Mouse (Mus musculus) myocyte (in vitro differentiated cells): ENCODE data around the gene Syt2.

Experiments used
- CEBPB ChIP-seq: IDR thresholded peaks from 2 replicates; pipeline ENCODE4 v1.6.1; 2011; ENCODE audit warnings: mild to moderate bottlenecking, moderate library complexity; ENCODE audit not compliant: poor library complexity, insufficient read depth, severe bottlenecking
- E2F4 ChIP-seq: IDR thresholded peaks from one replicate; pipeline ENCODE4 v1.6.1; 2011; ENCODE audit warnings: mild to moderate bottlenecking, control low read depth, moderate library complexity; ENCODE audit not compliant: insufficient read depth
- MYOD1 ChIP-seq, 3 experiments: IDR thresholded peaks; one replicate each; pipeline ENCODE4 v1.6.1; 2011; ENCODE audit warnings: control low read depth in 2 of 3, low read depth in 2 of 3, mild to moderate bottlenecking in 2 of 3, moderate library complexity in 1 of 3; ENCODE audit not compliant: insufficient read length in 2 of 3, control insufficient read depth in 1 of 3
- MYOG ChIP-seq, 3 experiments: IDR thresholded peaks; one replicate each; pipeline ENCODE4 v1.6.1; 2011; ENCODE audit warnings: control low read depth in 2 of 3, low read depth in 2 of 3, mild to moderate bottlenecking in 2 of 3; ENCODE audit not compliant: insufficient read length in 2 of 3, control insufficient read depth in 1 of 3, insufficient read depth in 1 of 3
- POLR2A ChIP-seq: IDR thresholded peaks from one replicate; pipeline ENCODE4 v1.6.1; 2011; ENCODE audit warnings: low read depth, mild to moderate bottlenecking, control low read depth, moderate library complexity; ENCODE audit not compliant: insufficient read length
- POLR2AphosphoS2 ChIP-seq: IDR thresholded peaks from one replicate; pipeline ENCODE4 v1.6.1; 2011; ENCODE audit warnings: low read depth, control low read depth; ENCODE audit not compliant: insufficient read length
- REST ChIP-seq: IDR thresholded peaks from one replicate; pipeline ENCODE4 v1.6.1; 2011; ENCODE audit warnings: mild to moderate bottlenecking, control low read depth, moderate library complexity; ENCODE audit not compliant: insufficient read depth, insufficient read length
- SRF ChIP-seq: IDR thresholded peaks from one replicate; pipeline ENCODE4 v1.6.1; 2011; ENCODE audit warnings: low read depth; ENCODE audit not compliant: control insufficient read depth, insufficient read length
- TCF12 ChIP-seq: IDR thresholded peaks from one replicate; pipeline ENCODE4 v1.6.1; 2011; ENCODE audit warnings: mild to moderate bottlenecking, control low read depth; ENCODE audit not compliant: poor library complexity, insufficient read depth, severe bottlenecking
- TCF3 ChIP-seq: IDR thresholded peaks from one replicate; pipeline ENCODE4 v1.6.1; 2011; ENCODE audit warnings: low read depth, control low read depth; ENCODE audit not compliant: insufficient read length
- USF1 ChIP-seq: IDR thresholded peaks from one replicate; pipeline ENCODE4 v1.6.1; 2011; ENCODE audit warnings: low read depth, mild to moderate bottlenecking, control low read depth, moderate library complexity

GRCm38 (mm10) chr1:134805471-134805870, 159.0 kb downstream of the Syt2 start:
- TF ChIP-seq MYOG (IDR thresholded peaks at IDR 0.05; ENCODE audit: control insufficient read depth in 1 of 3, insufficient read depth in 1 of 3, insufficient read length in 2 of 3, low read depth in 2 of 3) = no peak
- no peak for TF ChIP-seq POLR2A
- no peak for TF ChIP-seq REST
- TF ChIP-seq USF1 = no peak
- no peak for TF ChIP-seq POLR2AphosphoS2
- no peak for TF ChIP-seq TCF12
- no peak for TF ChIP-seq CEBPB
- TF ChIP-seq MYOD1 (IDR thresholded peaks at IDR 0.05; ENCODE audit: control insufficient read depth in 1 of 3, insufficient read length in 2 of 3, low read depth in 2 of 3) = no peak
- TF ChIP-seq E2F4 = no peak
- TF ChIP-seq TCF3 = no peak
- TF ChIP-seq SRF = no peak
